Mouse (Mus musculus) layer of hippocampus, postnatal 36 days (tissue): Measurements from ENCODE around the gene Zc3h18. TPM values are rescaled to one million over a fixed set of nuclear protein-coding genes. Genes with fewer than 3 reads are reported as not detected.

Source experiments
- DNase-seq, 2 experiments: peaks; one replicate each; pipeline ENCODE4 v3.0.0; 2022
- total RNA-seq, 2 experiments: library from RNA; stranded (reverse); gene quantifications; 2 replicates each; pipeline ENCODE4 v1.2.3; 2021

Zc3h18 gene
- total RNA-seq, 2 experiments from 2014 or later: 38.9 to 39.1 TPM

DNA sequence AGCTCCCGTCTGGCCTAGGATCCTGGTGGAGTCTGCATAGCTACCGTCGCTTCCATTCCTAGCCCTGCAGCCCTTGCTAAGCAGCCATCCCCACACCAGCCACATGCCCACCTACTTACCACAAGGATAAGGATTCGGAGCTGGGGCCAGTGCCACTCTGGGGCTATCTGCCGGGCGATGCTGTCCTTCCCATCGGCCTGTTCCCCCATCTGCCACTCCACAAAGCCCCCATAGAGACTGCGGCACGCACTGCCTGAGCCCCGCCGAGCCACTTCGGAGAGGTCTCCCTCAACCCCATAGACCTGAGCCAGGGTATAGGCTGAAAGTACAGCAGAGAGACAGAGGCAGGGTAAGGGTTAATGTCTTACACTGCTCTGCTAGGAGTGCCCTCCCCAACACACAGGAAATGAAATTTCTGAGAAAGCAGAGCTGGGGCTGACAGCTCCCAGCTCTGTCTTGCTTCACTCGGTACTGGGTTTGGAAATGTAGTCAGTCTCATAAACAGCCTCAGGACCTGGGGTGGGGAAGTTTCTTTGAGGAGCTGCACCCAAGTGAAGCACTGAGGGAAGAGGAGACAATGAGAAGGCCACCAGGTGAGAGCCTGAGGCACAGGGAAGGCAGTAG is 61.4 kb downstream of the Zc3h18 start:
- DNase-seq: no peak

DNA sequence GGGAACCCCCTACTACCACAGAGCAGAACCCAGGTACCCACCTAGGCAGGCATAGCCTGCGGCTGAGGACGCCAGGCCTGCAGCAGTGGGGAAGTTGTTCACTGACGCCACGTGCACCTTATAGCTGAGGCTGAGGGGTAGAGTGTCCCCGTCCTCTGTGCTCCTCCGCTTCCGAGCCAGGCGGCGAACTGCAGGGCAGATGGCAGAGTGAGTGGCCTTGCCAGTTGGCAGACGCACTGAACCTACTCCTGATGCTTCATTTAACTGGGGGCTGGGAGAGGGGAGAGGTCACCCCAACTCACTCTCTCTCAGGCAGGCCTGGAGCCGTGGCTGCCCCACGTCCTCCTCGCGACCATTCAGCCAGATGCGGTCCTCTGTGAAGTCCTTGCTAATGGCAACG is 62.9 kb downstream of the Zc3h18 start:
- no peak for DNase-seq

DNA sequence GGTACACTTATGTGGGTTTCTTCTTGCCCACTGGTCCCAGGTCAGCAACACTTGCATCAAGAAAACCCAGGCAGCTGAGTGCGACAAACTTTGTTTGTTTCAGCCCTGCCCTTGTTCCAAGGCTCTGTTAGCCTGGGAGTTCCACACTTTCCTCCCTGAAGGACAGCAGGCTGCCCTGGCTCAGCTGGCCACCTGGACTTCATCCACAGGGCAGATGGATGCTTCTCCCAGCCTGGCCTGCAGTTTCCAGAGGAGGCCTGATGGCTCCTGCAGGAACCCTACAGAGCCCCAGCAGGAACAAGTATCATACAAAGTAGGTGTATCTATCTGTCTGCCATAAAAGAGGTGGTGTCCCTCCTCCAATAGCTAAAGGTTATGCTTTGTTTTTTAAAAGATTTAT is 64.9 kb downstream of the Zc3h18 start:
- no peak for DNase-seq

DNA sequence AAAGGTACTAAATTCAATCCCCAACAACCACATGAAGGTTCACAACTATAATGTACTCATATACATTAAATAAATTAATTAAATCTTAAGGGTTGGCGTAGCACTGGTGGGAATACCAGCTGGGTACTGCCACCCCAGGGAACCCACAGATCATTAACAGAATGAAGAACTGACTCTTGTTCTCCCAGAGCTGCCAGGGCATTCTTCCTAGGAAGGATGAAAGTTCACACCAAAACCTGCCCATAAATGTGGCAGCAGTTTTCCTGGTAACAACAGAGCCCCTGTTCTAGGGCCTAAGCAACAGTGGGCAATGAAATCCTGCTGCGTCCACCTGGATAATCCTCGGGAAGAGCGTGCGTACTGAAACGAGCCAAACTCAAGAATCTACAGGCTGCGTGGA is 65.9 kb downstream of the Zc3h18 start:
- no peak for DNase-seq

DNA sequence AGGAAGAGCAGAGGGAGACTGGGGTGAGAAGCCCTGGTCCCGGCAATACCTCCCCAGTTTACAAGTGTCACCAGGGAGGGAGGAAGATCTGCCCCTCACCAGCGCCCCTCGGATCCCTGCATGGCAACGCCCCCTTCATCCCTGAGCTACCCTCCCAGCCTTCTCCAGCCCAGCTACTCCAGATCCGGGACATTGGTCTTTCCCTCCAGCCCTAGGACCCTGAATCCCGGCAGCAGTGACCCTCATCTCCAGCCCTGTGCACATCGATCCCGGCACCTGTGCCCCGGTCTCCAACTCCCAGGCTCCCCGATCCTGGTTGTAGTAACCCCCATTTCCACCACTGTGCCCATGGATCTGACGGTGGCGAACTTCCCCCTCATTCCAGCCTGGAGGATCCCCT is 66.4 kb downstream of the Zc3h18 start:
- no peak for DNase-seq

DNA sequence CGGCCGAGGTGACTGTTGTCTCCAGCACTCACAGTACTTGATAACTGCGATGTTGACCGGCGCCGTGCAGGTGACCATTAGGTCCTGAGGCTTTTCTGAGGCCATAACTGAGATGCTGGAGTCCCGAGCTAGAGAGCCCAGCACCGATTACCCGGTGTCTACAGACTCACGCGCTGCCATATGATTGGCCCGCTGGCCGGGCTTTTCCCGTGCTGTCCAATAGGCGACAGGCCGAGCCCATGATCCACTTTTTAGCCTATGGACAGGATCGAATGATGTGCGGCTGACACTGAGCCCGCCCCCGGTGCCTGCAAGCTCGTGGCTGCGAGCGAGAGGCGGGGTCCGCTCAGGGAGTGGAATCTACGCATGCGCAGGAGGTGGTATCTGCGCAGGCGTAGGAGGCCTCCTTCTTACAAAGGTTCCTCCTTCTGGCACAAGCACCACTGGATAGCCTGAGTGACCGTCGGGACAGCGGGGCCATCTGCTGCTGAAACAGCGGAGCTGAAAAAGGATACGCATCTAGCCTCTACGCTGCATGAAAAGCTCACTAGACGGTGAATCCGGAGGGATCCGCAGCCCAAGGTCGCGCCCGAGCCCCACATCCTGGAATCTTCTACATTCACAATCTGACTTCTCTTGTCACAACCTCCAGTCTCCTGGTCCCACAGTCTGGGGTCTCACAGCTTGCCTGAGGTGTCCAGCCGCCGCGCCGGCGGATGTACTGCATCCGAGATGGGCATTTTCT is 67.0 kb downstream of the Zc3h18 start, which contains the start of gene Mvd:
Gene Mvd, minus strand, starts transcription at position 161 of the 745 bp plus-strand sequence.
- peak; percentile 98 to 99 for DNase-seq

DNA sequence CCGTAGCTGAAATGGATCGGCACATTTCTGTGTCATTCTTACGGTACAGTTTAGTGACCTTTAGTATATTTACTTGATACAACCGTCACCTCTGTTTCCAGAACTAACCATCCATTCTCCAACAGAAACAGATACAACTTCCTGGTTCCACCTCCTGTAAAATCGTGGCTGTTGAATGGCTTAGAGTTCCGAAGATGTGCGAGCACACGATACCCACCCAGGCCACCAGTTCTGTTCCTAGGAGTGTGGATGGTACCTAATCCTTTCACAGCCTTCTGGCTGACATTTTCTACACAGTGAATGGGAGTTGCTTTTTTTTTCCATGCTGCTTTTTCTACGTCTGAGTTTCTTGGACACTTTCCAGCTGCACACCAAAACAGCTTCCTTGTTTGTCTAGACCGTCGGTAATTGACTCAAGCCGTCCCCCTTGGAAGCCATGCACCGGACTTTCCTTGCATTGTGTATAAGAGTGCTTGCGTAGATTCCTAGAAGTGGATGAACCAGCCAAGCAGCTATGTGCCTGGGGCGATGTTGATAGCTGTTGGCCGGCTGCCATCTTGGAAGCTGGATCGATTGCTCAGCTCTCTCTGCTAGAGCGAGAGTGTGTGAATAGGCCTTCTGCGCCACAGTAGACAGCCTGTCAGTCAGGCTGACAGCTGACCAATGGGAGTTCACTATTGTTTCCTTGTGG is 67.8 kb downstream of the Zc3h18 start:
- DNase-seq: peak; percentile 84 to 85

DNA sequence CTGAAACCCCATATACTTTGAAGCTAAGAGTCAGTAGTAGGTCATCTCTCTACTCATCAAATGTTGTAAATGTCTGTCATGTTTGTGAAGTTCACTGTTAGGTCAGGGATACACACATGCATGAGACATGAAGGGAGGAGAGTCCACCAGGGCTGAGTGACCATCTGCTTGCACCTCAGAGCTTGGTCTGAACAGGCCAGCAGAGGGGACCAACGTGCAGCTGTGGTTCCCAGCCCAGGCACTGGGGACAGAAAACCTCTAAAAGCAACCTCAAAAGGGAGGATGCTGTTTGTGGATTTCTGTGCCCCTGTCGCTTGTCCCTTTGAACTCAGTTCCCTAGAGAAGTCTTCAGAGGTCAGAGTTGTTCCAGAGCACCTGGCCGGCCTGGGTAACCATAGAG is 68.8 kb downstream of the Zc3h18 start:
- DNase-seq: no peak

DNA sequence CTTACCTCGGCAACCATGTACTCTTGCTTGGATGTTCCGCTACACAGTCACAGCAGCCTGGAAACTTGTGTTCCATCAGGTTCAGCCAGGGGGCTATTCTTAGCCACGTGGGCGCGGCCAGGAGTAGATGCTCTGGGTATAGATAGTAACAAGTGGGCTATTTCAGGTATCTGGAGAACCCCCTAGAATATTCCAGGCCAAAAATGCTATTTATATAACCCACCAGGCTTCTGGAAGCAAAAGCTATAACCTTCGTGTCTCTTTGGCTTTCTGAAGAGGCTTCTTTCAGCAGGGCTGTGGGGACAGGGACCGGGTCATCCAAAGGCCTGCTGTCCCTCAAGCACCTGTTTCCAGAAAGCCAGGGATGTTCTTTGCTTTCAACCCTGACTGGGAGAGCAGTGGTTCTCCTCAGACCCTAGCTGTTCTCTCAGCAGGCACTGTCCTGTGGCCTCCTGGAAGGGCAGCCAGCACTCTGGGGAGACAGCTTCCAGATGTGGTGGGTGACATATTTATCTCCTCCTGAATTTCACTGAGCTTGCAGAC is 74.8 kb downstream of the Zc3h18 start:
- no peak for DNase-seq

DNA sequence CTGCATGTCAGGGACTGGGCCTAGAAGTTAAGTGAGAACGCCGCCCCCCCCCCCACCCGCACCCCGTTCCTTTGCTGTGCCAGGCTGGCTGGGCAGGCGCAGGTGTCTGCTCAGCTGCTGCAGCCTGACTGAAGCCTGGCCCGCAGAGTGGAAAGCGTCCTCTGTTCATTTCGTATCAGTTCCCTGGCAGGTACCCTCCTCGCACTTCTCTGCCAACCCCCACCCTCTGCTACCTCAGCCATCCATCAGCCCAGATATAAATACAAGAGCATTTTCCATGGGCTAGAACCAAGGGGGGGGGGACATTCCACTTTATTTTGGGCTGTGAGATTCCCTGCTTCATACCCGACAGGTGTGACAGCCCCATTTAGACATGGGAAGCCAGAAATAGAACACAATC is 75.7 kb downstream of the Zc3h18 start:
- no peak for DNase-seq

DNA sequence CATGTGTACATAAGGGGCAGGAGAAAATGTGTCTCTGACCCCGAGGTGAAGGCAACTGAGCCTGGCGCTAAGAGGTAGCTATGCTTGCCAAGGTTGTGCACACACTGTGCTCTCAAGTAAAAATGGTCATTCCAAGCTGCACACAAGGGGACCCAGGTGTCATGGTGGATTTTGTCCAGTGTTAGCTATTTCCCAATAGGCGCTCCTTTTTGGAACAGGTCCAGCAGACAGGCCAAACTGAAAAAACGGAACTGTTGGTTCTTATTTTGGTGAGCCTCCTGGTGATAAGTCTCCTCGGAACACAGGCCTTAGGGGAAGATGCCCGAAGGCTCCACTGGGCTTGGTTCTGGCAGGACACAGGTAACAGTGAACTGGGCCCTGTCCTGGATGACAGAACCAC is 78.0 kb downstream of the Zc3h18 start:
- DNase-seq: no peak

DNA sequence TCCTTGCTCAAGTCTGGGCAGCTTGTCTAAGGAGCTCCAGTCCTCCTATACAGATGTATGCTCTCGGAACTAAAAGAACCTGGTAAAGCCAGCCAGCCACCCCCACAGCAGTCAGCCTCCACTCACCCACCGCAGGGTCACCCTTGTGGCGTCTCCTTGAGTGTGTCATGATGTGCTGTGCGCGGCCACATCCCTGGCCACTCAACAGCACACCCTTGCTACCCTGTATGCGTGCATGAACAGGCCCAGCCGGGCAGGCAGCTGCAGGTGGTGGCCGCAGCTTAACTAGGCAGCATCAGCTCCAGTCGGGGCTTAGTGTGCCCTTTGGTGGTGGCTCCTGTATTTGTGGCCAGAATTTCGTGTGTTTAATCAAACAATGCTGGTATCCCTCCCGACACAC is 80.8 kb downstream of the Zc3h18 start:
- DNase-seq: no peak

DNA sequence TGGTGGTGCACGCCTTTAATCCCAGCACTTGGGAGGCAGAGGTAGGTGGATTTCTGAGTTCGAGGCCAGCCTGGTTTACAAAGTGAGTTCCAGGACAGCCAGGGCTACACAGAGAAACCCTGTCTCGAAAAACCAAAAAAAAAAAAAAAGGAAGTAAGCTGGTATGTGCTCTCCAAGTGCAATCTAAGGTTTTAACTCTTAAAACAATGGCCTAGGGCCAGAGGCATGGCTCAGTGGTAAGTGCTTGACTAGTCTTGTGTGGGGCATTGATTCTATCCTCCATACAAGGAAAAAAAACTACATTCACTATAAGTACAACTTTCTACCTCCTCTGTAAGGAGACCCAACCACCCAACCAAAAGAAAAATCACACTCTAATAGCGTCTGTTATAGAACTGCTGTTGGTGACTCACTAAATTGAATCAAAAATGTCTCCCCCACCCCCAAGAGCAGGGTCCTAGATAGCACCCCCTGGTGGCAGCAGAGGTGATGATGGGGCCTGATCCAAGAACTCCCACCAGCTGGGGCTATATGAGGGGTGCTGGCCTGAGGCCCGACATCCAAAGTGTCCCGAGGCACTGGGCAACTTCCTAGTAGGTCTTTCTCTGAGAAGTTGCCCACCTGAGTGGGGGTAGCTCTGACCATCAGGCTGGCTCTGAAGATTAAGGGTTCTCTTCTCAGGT is 83.0 kb downstream of the Zc3h18 start:
- DNase-seq: no peak

DNA sequence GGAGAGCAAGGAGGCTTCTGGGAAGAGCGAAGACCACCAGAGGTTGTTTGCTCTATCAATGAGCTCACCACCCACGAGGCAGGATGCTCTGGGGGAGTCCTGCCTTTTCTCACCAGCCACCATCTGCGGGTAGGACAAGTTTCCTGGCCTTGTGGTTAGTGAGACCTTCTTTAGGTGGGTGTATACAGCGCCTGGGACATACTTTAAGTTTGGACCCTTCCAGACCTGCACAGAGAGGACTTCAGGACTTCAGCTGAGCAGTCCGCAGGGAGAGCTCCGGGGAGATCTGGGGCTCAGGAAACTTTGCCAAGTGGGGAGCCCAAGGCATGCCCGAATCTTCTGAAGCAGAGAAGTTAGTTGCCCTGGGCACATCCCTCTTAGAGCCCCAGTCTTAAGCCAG is 83.6 kb downstream of the Zc3h18 start:
- DNase-seq: no peak

DNA sequence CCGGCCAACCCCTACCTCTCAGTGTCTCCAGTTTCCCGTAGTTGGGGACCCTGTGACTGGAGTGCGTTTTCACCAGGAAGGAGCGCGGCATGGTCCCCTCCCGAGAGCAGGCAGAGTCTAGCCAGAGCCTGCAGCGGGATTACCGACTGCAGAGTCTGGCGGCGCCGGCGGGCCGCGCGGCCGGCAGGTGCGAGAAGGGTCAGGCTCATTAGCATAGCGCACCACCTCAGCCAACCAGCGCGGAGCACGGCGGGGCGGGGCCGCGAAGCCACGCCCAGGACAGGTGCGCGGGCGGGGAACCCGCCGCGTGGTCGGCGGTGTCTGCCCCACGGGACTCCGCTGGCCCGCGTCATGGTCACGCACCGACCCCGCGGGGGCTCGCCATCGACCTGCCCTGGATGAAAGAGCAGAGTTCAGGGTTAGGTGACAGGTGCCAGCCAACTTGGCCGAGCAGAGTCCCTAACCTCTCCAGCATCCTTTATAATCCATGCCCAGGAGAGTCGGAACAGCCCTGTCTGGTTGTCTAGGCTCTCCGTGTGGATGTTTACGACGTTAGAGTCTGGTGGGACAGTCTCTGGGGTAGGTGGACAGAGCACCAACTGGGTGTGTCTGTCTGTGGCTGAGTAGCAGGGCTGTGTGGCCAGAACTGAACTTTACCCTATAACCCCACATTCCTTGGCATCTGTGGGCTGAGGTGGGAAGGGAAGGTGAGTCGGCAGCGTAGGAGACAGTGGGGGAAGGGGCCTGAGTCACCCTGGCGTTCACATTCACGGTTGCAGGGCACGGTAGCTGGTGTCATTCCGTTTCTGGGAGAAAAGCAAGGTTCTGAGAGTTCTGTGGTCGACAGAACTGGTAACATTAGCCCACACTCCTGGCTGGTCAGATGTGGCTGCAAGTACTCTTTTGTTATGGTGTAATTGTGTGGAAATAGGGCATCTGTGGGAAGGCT is 84.4 kb downstream of the Zc3h18 start, which contains the start of gene Snai3:
Gene Snai3, minus strand, starts transcription at position 210 of the 949 bp plus-strand sequence.
- no peak for DNase-seq

DNA sequence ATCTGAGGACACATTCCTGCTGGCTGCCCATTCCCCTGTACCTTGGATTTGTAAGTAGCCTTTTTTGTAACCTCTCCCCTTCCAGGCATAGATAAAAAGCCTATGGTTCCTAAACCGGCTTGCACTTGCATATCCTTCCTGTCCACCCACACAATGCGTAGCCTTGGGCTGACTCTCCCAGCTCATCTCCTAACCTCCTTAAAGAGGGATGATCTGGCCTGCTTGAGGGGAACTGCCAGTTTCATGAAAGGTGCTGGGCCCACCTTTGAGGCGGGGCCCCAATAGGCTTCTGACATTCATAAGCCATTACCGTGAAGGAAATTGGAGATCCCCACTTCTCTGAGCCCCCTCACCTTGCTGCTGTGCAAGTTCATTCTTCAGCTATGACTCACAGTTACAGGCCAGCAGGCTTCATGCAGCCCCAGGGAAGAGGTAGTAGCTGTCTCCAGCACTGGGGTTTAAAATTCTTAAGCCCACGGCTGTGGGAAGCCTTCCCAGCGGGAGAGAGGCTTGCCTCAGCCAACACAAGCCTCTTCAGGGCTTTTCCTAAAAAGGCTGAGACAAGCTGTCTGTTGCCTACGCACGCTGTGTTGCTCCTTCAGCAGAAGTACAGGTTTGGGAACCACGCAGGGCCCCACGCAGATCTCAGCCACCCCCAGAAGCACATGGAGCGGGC is 85.2 kb downstream of the Zc3h18 start:
- peak; percentile 48 to 53 for DNase-seq

DNA sequence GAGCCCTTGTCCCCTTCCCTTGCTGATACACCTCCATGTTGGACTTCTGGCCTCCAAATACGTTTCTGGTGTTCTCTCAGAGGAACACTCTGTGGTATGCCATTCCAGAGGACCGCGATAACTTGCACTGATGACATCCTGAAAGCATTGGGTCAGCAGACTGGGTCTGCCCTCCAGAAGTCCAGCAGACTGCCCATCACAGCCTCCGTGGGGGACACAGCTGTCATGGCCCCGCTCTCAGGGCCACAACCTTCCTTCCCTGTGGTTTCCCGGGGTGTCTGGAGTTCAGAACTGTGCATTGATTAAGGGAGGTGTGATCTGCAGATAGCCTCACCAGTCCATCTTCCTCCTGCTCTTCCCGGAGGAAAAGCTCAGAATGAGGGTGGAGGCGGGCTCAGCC is 86.1 kb downstream of the Zc3h18 start:
- no peak for DNase-seq

DNA sequence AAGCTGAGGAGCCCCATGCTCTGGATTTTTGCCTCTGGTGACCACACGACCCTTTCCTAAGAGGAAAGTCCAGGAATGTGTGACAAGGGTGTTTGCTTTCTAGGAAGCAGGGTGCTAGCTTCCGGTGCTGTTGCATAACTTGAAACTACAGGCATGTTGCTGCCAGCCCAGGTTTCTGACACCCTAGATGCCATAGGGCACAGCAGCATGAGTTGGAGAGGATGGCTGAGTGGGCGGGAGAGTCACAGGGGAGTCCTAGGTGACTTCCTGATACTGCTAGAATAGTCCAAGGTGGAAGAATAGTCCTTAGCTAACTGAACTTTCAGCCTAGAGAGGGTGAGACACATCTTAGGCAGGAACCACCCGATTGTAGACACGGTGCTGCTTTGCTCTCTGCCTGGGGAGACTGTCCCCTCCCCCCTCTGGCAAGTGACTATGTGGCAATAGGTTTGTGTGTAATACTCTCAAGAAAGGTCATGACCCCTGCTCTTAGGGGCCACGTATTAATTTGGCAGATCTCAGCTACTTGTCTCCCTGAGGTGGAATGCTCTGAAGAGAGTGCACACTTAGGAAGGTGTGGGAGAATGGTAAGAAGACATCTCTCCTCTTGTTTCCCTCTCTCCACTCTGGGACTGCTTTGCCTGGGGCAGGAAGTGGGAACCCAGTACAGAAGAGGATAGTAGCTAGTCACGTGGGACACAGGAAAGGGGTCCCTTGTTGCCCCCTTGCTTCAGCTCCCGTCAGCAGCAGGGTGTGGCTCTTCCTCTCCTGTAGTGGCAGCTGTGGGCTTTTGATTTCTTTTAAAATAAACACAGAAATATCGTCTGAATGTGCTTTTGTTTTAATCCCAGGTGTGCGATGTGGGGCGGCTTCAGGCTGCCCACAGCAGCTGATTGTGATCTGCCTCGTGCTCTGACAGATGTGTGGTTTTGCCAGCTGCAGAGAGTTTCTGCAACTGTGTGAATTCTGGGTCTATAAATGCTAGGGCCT is 87.5 kb downstream of the Zc3h18 start:
- DNase-seq: no peak

DNA sequence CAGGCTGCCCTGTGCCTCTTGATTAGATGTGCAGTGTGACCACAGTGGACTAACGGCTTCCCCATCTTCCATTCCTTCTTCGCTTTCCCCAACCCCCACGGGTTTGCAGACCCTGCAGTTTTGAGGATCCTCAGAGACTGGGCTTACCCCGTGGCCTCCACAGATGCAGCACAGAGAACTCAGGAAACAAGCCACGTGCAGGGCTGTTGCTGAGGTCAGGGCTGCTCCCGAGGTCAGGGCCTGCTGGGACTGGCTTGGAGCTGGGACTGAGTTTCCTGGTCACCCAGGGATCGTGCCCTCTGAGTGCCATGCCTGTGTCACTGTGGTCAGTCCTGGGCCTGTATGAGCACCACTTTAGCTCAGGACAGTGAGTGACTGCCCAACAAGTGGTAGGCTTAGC is 88.6 kb downstream of the Zc3h18 start:
- DNase-seq: no peak
